Mouse (Mus musculus): Measurements from ENCODE around the gene Mob2. TPM values are rescaled to one million over a fixed set of nuclear protein-coding genes. Genes with fewer than 3 reads are reported as not detected.

Gene Mob2
- total and polyA plus RNA-seq, 3 experiments = 22.4 to 30.5 (median 27.3) TPM

DNA sequence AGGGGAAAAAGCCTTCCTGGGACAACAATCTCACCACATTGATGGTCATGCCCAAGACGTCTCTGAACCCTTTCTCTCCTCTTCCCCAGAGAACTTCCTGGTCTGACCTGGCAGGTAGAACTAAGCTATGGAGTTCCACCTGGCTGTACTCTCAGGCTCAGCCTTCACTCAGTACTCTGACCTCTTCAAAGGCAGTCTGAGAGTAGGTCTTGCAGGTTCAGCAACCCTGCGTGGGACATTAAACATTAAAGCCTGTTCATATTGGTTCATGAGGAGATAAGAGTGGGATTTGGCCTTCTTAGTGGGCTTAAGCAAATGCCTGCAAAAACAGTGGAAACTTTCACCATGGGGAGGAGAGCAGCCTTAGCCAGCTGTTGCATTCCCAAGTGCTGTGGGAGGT lies 94.6 kb downstream of the Mob2 start:
- Histone ChIP-seq H3K4me2 (ENCODE audit: insufficient read depth, low read depth, poor library complexity, severe bottlenecking) (no peak overlapping the region), H3K27ac (ENCODE audit: insufficient read depth, low read depth) (no peak overlapping the region), H3K9me3 (replicated peaks; ENCODE audit: low read length) (no peaks in the 10 kb centered on the region), H3K4me3 (replicated peaks in 1 of 3; ENCODE audit: low read depth in 2 of 3, low read length in 2 of 3, poor library complexity in 1 of 3) (no peak overlapping the region), H3K79me2 (replicated peaks; ENCODE audit: control insufficient read depth, extremely low read depth, insufficient read depth, poor library complexity, severe bottlenecking) (no peaks in the 10 kb centered on the region), H3K4me1 (ENCODE audit: control insufficient read depth in 1 of 2, insufficient read depth in 2 of 2) (no peaks in the 10 kb centered on the region), H3K9ac (ENCODE audit: insufficient read depth, low read depth) (no peak overlapping the region), H3K27me3 (replicated peaks) (peaks cover 99% of the 10 kb centered on the region), H3K36me3 (replicated peaks in 1 of 2; ENCODE audit: control insufficient read depth in 1 of 2, insufficient read depth in 1 of 2, low read length in 1 of 2) (no peaks in the 10 kb centered on the region)
- in situ Hi-C loops (cut with MboI; ENCODE audit: low pct_ligation_motif_present, low pct_unique_long_range_greater_than_20kb, low sequenced_read_pairs) = no loop called here
- TF ChIP-seq EP300 (IDR thresholded peaks at IDR 0.05; ENCODE audit: low read length) (no peak), POLR2AphosphoS2 (IDR thresholded peaks at IDR 0.05; ENCODE audit: low read depth, low read length) (no peak), NRF1 (IDR thresholded peaks at IDR 0.05; ENCODE audit: low read depth, low read length) (no peak), MAFK (IDR thresholded peaks at IDR 0.05; ENCODE audit: insufficient replicate concordance, low read length) (no peak), RCOR1 (conservative IDR thresholded peaks at IDR 0.05; ENCODE audit: low read depth, low read length) (no peak), UBTF (IDR thresholded peaks at IDR 0.05; ENCODE audit: low read depth, low read length) (no peak), HCFC1 (IDR thresholded peaks at IDR 0.05; ENCODE audit: low read depth, low read length) (no peak), CTCF (conservative IDR thresholded peaks at IDR 0.05 in 1 of 2, IDR thresholded peaks at IDR 0.05 in 1 of 2; ENCODE audit: low read depth in 2 of 2, low read length in 2 of 2) (no peak), ZNF384 (IDR thresholded peaks at IDR 0.05; ENCODE audit: low read depth, low read length) (no peak), TCF12 (IDR thresholded peaks at IDR 0.05; ENCODE audit: low read depth, low read length) (no peak), E2F4 (IDR thresholded peaks at IDR 0.05; ENCODE audit: insufficient replicate concordance, low read depth, low read length) (no peak), JUN (IDR thresholded peaks at IDR 0.05; ENCODE audit: insufficient read depth, low read depth, low read length) (no peak), MYC (IDR thresholded peaks at IDR 0.05; ENCODE audit: low read depth, low read length) (no peak), NELFE (IDR thresholded peaks at IDR 0.05; ENCODE audit: low read depth, low read length) (no peak)
- dilution Hi-C loops (cut with MboI; ENCODE audit: extremely low pct_ligation_motif_present, extremely low pct_unique_long_range_greater_than_20kb, low sequenced_read_pairs) = no loop called here
- DNase-seq (ENCODE audit: extremely low read depth) = no peak

DNA sequence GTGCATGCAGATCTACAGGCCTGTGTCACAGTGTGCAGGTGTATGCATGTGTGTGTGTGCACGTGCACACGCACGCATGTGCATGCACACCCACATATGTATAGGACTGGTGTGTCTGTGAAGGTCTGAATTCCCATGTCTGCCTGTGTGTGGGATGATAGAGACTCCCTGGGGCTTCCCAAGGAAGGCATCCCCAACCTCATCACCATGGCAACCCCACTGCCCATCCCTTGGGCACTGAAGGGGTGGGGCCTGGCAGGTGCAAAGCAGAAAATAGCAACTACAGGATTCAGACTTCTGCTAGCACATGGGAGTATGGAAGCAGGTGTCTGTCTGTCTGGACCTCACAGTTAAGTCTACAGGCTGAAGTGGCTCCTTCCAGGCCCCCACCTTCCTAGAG lies 98.3 kb downstream of the Mob2 start:
- Histone ChIP-seq H3K4me1 (ENCODE audit: control insufficient read depth in 1 of 2, insufficient read depth in 2 of 2) (no peaks in the 10 kb centered on the region), H3K27me3 (replicated peaks) (peaks cover 87% of the 10 kb centered on the region), H3K27ac (ENCODE audit: insufficient read depth, low read depth) (no peak overlapping the region), H3K36me3 (replicated peaks in 1 of 2; ENCODE audit: control insufficient read depth in 1 of 2, insufficient read depth in 1 of 2, low read length in 1 of 2) (no peaks in the 10 kb centered on the region), H3K9me3 (replicated peaks; ENCODE audit: low read length) (no peaks in the 10 kb centered on the region), H3K79me2 (replicated peaks; ENCODE audit: control insufficient read depth, extremely low read depth, insufficient read depth, poor library complexity, severe bottlenecking) (no peaks in the 10 kb centered on the region), H3K4me2 (ENCODE audit: insufficient read depth, low read depth, poor library complexity, severe bottlenecking) (no peak overlapping the region), H3K9ac (ENCODE audit: insufficient read depth, low read depth) (no peak overlapping the region), H3K4me3 (replicated peaks in 1 of 3; ENCODE audit: low read depth in 2 of 3, low read length in 2 of 3, poor library complexity in 1 of 3) (no peak overlapping the region)
- DNase-seq (ENCODE audit: extremely low read depth) = no peak
- in situ Hi-C loops (cut with MboI; ENCODE audit: low pct_ligation_motif_present, low pct_unique_long_range_greater_than_20kb, low sequenced_read_pairs) (no loop called here), dilution Hi-C loops (cut with MboI; ENCODE audit: extremely low pct_ligation_motif_present, extremely low pct_unique_long_range_greater_than_20kb, low sequenced_read_pairs) (no loop called here)
- TF ChIP-seq RCOR1 (conservative IDR thresholded peaks at IDR 0.05; ENCODE audit: low read depth, low read length) = no peak
- no peak for TF ChIP-seq USF1 (IDR thresholded peaks at IDR 0.05; ENCODE audit: low read depth, low read length)
- TF ChIP-seq MYC (IDR thresholded peaks at IDR 0.05; ENCODE audit: low read depth, low read length) = no peak
- TF ChIP-seq E2F4 (IDR thresholded peaks at IDR 0.05; ENCODE audit: insufficient replicate concordance, low read depth, low read length) = no peak
- TF ChIP-seq GABPA (IDR thresholded peaks at IDR 0.05; ENCODE audit: insufficient replicate concordance, low read depth, low read length) = no peak
- TF ChIP-seq JUN (IDR thresholded peaks at IDR 0.05; ENCODE audit: insufficient read depth, low read depth, low read length) = no peak
- no peak for TF ChIP-seq USF2 (conservative IDR thresholded peaks at IDR 0.05; ENCODE audit: low read depth, low read length)
- no peak for TF ChIP-seq SMC3 (IDR thresholded peaks at IDR 0.05; ENCODE audit: low read depth, low read length)
